Mouse (Mus musculus) left cerebral cortex, adult 18-20 months (tissue): ENCODE data around the gene Magea3. TPM values are rescaled to one million over a fixed set of nuclear protein-coding genes. Genes with fewer than 3 reads are reported as not detected.
"Not testable (repeated sequence)": the region's sequence is repeated elsewhere in the genome, so short reads cannot be mapped to it uniquely, and the experiment has no call there.

Source experiments
- DNase-seq, 2 experiments: peaks; one replicate each; pipeline ENCODE4 v3.0.0; 2021 to 2022; ENCODE audit warnings: low spot score in 2 of 2, mixed read lengths in 1 of 2
- long read RNA-seq, 2 experiments: library from polyadenylated mRNA; stranded (forward); transcript quantifications; one replicate each; pipeline ENCODE4 v2.0.0; 2021
- total RNA-seq, 2 experiments: library from RNA; stranded (reverse); gene quantifications; 2 replicates each; pipeline ENCODE4 v1.2.3; 2021

Gene Magea3
- not detected for total RNA-seq
- long read RNA-seq, experiment 1 = 0 reads
- long read RNA-seq, experiment 2 = 0 reads

- not testable (repeated sequence) for DNase-seq
Observed at GRCm38 (mm10) chrX:154949405-154949804, at the start of gene Magea3. Magea3 (minus strand) TSS chrX:154949505.

DNA sequence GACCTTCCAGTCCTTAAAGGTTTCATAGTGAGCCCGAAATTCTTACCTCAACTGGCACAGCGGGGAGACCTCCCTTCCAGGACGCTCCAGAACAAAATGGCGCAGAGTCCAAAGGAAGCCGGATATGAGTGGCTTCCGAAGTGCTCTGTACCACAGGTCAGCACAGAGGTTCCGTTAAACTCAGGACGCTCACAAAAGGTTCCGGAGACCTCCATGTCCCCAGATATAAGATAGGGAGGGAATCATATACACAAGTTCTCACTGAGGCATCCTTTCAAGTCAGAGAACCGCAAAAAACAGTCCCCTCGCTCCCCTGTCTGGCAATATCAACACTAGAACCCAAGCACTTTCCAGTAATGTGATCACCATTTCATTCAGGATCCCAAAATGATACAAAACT lies 46.4 kb upstream of the Magea3 start, which contains the start of gene Magea8:
TSS of gene Magea8 (minus strand) at position 101 of the 400 bp plus-strand sequence.
- DNase-seq = not testable (repeated sequence)

- DNase-seq = not testable (repeated sequence)
Observed at GRCm38 (mm10) chrX:154935887-154936286, 13.4 kb downstream of the Magea3 start, which contains the start of gene Magea6. Magea6 (minus strand) TSS chrX:154935987.

Other genes starting within 250 kb of the Magea3 start
- not detected for gene Cldn34b1, start 59.2 kb downstream of the Magea3 start, total RNA-seq
- not detected for gene Magea6, start 13.5 kb downstream of the Magea3 start, total RNA-seq
- gene Magea8, start 46.3 kb upstream of the Magea3 start, total RNA-seq = not detected
- gene Magea5, start 113.6 kb upstream of the Magea3 start, total RNA-seq = not detected
- not detected for gene Magea1, start 140.3 kb upstream of the Magea3 start, total RNA-seq
- not detected for gene Magea2, start 144.2 kb upstream of the Magea3 start, total RNA-seq
- gene Cldn34b2, start 178.9 kb upstream of the Magea3 start, total RNA-seq = not detected